Mouse (Mus musculus) cerebellum, adult 9-10 months (tissue): Measurements from ENCODE around the gene Zfp672.
"Not testable (repeated sequence)": the region's sequence is repeated elsewhere in the genome, so short reads cannot be mapped to it uniquely, and the experiment has no call there.

Experiments
- DNase-seq: peaks from one replicate; pipeline ENCODE4 v3.0.0; 2022

The Zfp672 gene

GRCm38 (mm10) chr11:58330276-58331148, at the start of gene Zfp672, which contains the start of gene Sh3bp5l:
TSS of gene Zfp672 (minus strand) at chr11:58330339.
TSS of gene Sh3bp5l (plus strand) at chr11:58330724.
- DNase-seq, result peak; percentile 94

GRCm38 (mm10) chr11:58379516-58379915, 49.4 kb upstream of the Zfp672 start:
- DNase-seq, result no peak

DNA sequence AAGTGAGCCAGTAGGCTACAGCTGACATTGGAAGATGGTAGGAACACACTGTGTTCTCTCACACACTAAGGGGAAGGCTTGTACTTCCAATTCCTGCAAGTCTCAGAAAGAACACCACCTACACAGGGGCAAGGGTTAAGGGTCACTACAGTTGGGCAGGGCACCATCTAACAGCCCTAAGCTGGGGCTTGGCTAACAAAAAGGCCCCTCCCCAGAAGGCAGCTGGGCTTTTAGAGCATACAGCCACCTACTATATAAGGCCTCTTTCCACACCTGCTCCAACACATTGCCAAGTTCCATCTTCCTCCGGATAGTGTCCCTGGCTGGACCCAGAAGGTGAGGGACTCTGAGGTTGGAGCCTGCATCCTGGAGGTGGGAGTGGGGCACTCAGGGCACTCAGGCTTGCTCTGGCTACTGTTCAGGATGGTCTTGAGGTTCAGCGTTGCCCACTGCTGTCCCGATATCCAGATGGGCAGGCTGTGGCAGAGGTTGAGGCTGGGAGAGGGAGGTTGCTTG, 48.7 kb upstream of the Zfp672 start, which contains the start of gene Lypd8:
Gene Lypd8, plus strand, starts transcription at position 281 of the 516 bp plus-strand sequence.
- no peak for DNase-seq

GRCm38 (mm10) chr11:58377686-58378085, 47.5 kb upstream of the Zfp672 start:
- no peak for DNase-seq

- DNase-seq, result no peak
Measured at GRCm38 (mm10) chr11:58377273-58377672, 47.1 kb upstream of the Zfp672 start.

GRCm38 (mm10) chr11:58366191-58366590, 36.1 kb upstream of the Zfp672 start:
- not testable (repeated sequence) for DNase-seq

- no peak for DNase-seq
Measured at GRCm38 (mm10) chr11:58364454-58364853, 34.3 kb upstream of the Zfp672 start.

DNA sequence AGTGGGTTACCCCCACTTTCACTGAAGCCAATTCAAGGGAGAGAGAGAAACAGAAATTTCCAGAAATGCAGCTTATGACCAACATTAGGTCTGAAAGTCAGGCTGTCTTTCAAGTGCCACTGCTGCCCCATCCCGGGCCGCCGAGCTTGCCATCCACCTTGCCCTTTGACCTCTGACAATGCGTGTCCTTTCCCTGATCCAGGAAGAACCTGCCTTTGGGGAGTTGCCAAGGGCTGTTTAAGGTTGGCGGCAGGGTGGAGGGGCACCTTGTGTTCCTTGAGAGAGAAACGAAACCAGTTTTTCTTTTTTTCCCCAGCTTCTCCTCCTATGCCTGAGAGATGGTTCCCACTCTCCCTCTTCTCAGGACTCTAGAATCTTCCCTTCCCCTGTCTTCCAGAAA, 32.4 kb upstream of the Zfp672 start:
- not testable (repeated sequence) for DNase-seq

DNA sequence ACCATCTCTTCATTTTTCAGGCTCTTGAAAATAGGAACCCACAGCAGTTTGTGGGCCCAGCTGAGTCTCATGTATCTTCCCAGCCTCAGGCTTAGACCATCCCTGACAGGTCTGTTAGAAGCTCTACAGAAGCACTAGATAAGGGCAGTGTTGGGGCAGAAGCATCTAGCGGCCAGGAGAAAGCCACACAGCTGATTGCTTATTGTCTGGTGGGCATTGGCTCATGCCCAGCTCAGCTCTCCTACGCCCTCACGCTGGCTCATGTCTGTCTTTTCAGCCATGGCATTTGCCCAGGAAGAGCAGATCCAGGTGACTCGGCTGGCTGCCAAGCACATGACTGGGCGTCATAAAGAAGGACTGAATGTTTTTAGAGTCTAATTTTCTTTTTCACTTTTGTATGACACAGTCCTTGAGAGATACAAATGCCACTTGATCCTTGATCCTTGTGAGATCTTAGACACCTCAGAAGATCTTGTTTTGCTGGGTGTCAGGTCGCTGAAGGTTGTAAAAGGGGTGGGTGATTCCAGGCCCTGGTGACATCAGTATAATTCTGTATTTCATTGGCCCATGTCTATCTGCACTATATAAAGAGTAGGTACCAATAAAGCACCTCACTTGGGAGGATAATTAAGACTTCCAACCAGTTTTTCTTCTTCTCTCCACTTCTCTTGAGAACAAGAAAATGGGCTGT, 27.9 kb upstream of the Zfp672 start:
- no peak for DNase-seq

DNA sequence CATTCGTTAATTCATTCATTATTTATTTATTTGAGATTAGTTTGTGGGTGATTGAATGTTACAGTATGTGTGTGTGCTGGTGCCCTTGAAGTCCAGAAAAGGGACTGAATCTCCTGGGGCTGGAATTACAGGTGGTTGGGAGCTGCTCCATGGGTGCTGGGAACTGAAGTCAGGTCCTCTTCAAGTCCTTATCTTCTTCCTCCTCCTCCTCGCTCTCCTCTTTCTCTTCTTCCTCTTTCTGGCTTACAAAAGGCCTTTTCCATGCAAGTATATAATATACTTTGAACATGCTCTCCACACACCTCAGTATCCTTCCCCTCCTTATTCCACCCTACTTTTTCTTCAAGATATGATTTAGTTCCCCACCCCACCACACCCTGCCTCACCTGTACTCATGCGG, 26.9 kb upstream of the Zfp672 start:
- DNase-seq, result no peak

- no peak for DNase-seq
Measured at GRCm38 (mm10) chr11:58354927-58355326, 24.8 kb upstream of the Zfp672 start.

DNA sequence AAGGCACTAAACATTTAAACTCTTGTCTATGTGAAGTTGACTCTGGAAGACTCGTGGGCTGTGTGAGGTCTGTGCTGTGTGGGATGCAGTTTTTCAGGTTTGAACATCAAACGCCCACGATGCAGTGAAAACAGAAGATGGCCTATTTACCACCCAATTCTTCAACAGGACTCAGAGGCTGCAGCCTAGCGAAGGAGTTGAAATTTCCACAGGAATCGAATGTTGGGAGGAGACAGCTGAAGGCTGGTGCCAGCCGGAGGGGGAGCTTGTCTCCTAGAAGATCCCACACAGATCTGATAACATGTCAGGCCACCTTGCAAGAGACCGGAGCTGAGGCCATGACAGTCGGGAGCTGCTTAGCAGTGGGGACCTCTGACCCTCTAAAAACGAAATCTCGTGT, 24.3 kb upstream of the Zfp672 start:
- DNase-seq, result no peak

- DNase-seq, result no peak
Measured at GRCm38 (mm10) chr11:58353709-58354108, 23.6 kb upstream of the Zfp672 start.

GRCm38 (mm10) chr11:58352681-58353548, 22.8 kb upstream of the Zfp672 start:
- DNase-seq, result no peak

DNA sequence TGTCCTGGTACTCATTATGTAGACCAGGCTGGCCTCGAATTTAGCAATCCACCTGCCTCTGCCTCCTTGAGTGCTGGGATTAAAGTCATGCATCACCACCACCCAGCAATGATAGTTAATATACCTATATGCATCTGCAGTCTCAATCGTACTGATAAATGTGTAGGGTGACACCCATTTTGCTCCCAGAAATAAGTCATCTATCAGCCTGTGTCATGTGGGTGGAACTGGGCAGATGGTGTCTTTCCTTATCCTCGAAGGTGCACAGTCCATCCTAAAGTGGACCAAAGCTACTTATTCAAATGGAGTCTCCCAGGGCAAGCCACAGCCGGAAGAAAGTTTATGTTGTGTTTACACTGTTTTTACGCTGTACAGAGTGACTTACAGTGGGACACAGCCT, 21.0 kb upstream of the Zfp672 start:
- DNase-seq, result no peak

- no peak for DNase-seq
Measured at GRCm38 (mm10) chr11:58350628-58351027, 20.5 kb upstream of the Zfp672 start.

DNA sequence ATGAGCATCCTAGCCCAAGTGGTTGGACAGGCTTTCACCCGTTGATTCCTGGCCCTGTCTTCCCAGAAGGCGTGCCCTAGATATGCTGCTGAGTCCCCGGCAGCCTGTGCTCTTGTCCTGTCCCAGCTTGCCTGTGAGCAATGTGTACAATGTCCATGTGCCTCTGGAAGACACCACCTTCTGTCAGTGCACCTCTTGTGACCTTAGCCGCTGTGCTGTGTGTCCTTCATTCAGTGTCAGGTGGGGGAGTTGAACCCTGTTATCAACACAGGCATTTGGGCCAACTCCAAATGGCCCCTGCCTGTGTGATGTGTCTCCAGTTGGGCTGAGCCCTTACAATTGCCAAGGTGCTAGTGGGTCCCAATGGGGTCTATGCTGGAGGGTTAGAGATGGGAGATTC, 16.6 kb upstream of the Zfp672 start:
- no peak for DNase-seq

GRCm38 (mm10) chr11:58334746-58335145, 4.6 kb upstream of the Zfp672 start:
- DNase-seq, result peak; percentile 46

GRCm38 (mm10) chr11:58331546-58331945, 1.4 kb upstream of the Zfp672 start:
- DNase-seq, result no peak

GRCm38 (mm10) chr11:58331149-58331495, 983 bp upstream of the Zfp672 start:
- no peak for DNase-seq

- DNase-seq, result no peak
Measured at GRCm38 (mm10) chr11:58329906-58330275, 248 bp downstream of the Zfp672 start.

DNA sequence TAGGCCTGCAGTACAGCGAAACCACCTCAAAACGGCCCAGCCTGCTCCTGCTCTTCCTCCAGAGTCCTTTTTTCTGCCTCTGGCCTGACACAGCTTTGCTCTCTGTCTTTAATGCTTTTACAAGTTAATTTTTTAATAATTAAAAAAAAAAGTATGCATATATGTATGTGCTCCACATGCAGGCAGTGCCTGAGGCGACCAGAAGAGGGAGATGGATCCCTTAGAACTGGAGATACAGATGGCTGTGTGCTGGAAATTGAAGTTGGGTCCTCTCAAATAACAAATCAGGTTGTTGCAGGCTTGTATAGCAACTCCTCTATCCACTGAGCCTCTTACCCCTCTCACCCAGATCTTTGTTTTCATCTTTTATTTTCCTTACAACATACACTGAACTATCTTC, 3.4 kb downstream of the Zfp672 start:
- DNase-seq, result peak; percentile 34
